Mouse (Mus musculus) hindbrain, embryonic 15.5 days (tissue): Measurements from ENCODE around the gene Otud7b. TPM values are rescaled to one million over a fixed set of nuclear protein-coding genes. Genes with fewer than 3 reads are reported as not detected.

Experiments
- ATAC-seq: fragments of 200-750 bp; cut with Nextera tagmentation; 2 replicates; pipeline ENCODE4 v1.8.0; 2017; ENCODE audit warnings: low read depth, moderate number of reproducible peaks, moderate TSS enrichment; ENCODE audit not compliant: low FRiP score
- H3K27ac ChIP-seq: fragments of 300-500 bp; sonication (generic); replicated peaks from 2 replicates; pipeline ENCODE4 v1.5.1; 2015; ENCODE audit warnings: mild to moderate bottlenecking, inconsistent platforms
- H3K27me3 ChIP-seq: fragments of 300-500 bp; sonication (generic); 2 replicates; pipeline ENCODE4 v1.6.1; 2015; ENCODE audit warnings: control low read depth, inconsistent platforms
- H3K36me3 ChIP-seq: fragments of 300-500 bp; sonication (generic); 2 replicates; pipeline ENCODE4 v1.6.1; 2015; ENCODE audit warnings: control low read depth, inconsistent platforms
- H3K4me1 ChIP-seq: fragments of 300-500 bp; sonication (generic); replicated peaks from 2 replicates; pipeline ENCODE4 v1.6.1; 2015; ENCODE audit warnings: control low read depth, inconsistent platforms
- H3K4me2 ChIP-seq: fragments of 300-500 bp; sonication (generic); 2 replicates; pipeline ENCODE4 v1.6.1; 2015; ENCODE audit warnings: moderate library complexity, mild to moderate bottlenecking, inconsistent platforms
- H3K4me3 ChIP-seq: fragments of 300-500 bp; sonication (generic); 2 replicates; pipeline ENCODE4 v1.5.1; 2015; ENCODE audit warnings: mild to moderate bottlenecking, inconsistent platforms
- H3K9ac ChIP-seq: fragments of 300-500 bp; sonication (generic); 2 replicates; pipeline ENCODE4 v1.6.1; 2015; ENCODE audit warnings: inconsistent platforms
- H3K9me3 ChIP-seq: fragments of 300-500 bp; sonication (generic); 2 replicates; pipeline ENCODE4 v1.6.1; 2016; ENCODE audit warnings: control low read depth, inconsistent platforms
- WGBS: fragments of 180-500 bp; shearing (Covaris S2); methylation state at CpG from one replicate; pipeline ENCODE4 v1.1.7; 2015; 5-methylcytosine and 5-hydroxymethylcytosine counted together
- polyA plus RNA-seq: library from polyadenylated mRNA; unstranded; fragments of >200 nt; fragmentation: Nextera tagmentation; extraction: Ambion mirVana; gene quantifications from 2 replicates; pipeline ENCODE4 v1.2.1, GENCODE M21; 2015

The Otud7b gene
- polyA plus RNA-seq, 1 experiment from 2014 or later, result 8.6 TPM

DNA sequence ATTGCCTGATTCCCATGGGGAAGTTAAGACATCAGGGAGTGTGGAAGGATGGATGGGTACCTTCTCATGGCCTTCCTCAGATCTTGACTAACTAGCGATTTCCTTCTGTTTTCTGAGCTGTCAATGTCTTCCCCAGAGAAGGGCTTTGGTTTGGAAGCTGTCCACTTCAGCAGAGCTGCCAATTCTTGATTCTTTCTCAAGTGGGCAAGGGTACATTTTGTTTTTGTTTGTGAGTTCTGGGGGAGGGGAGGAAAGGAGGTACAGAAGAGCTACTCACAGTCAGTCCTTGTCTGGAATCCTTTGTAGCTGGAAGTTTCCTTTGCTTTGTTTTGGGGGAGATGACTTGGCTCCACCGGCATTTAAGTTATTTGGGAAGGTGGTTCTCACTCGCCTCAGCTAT lies 8.9 kb downstream of the Otud7b start:
- Histone ChIP-seq H3K9me3 (no peaks in the 10 kb centered on the region), H3K4me2 (no peak overlapping the region)
- no peak for ATAC-seq

DNA sequence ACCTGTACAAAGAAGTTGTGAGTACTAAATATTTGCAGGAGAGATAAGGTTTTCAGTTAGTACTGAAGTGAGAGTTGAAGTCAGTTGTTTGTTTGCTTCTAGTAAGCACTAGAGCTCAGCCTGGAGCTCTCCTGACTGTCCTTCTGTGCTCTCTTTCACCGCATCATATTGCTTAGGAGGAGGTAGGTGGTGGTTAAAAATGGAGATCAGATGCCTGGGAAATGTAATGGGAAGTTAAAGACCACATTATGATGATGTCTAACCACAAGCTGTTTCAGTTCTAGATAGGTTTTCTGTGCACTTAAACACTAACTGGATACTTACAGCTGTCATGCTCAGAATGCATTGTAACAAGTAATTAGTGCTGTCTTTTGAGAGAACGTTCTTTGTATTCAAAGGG lies 13.8 kb downstream of the Otud7b start:
- H3K4me3 ChIP-seq, result no peak overlapping the region
- no peaks in the 10 kb centered on the region for H3K36me3 ChIP-seq
- no peaks in the 10 kb centered on the region for H3K27me3 ChIP-seq
- no peak for ATAC-seq
- no peaks in the 10 kb centered on the region for H3K4me1 ChIP-seq
- H3K4me2 ChIP-seq, result no peak overlapping the region
- no peak overlapping the region for H3K9ac ChIP-seq
- no peak overlapping the region for H3K27ac ChIP-seq
- no peaks in the 10 kb centered on the region for H3K9me3 ChIP-seq
- WGBS, result 79% methylated on average over 2 of the region's 2 CpGs

More for the DNA sequence above, 8.9 kb downstream of the Otud7b start:
- Histone ChIP-seq H3K4me3 (no peak overlapping the region), H3K4me1 (no peaks in the 10 kb centered on the region), H3K9ac (no peak overlapping the region), H3K27me3 (no peaks in the 10 kb centered on the region), H3K36me3 (no peaks in the 10 kb centered on the region), H3K27ac (no peak overlapping the region)
- 59% methylated on average over 3 of the region's 3 CpGs for WGBS

DNA sequence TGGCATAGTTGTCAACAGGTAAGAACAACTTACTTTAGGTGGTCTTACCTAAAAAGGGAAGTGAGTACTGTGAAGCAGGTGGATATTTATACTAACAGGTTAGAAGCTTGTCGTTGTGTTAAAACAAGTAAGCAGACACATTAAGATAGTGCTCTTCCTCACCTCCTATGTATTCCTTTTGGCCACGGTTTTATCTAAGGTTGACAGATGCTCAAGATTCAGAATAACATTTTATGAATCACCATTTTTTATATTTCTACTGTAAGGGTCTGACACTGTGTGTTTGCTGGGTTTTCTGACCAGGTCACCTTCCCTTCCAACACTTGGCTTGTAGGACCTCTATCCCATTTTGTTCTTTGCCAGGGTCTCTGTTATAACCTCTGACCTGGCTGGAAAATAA lies 14.4 kb downstream of the Otud7b start:
- Histone ChIP-seq H3K4me1 (no peaks in the 10 kb centered on the region), H3K27ac (no peak overlapping the region), H3K4me3 (no peak overlapping the region), H3K36me3 (no peaks in the 10 kb centered on the region), H3K27me3 (no peaks in the 10 kb centered on the region), H3K4me2 (no peak overlapping the region), H3K9me3 (no peaks in the 10 kb centered on the region), H3K9ac (no peak overlapping the region)
- whole genome bisulfite sequencing, result 98% methylated on average over 2 of the region's 2 CpGs
- ATAC-seq, result no peak

DNA sequence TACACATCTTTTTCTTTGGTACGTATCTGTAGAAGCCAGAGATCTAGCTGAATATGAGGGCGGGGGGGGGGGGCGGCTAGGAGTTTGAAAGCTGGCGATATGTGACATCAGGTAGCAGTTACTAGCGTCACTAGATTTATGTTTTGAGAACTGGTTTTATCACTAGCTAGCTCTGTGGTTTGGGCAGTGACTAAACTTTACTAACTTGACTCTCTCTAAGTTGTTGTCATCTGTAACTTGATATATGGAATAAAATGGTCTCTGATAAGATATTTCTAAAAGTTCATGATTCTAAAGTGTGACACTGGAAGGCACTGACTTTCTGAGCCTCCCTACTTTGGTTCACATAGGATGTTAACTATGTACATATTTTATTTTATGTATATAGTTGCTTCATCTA lies 19.9 kb downstream of the Otud7b start:
- H3K9me3 ChIP-seq, result no peaks in the 10 kb centered on the region
- no peaks in the 10 kb centered on the region for H3K4me1 ChIP-seq
- no peaks in the 10 kb centered on the region for H3K27me3 ChIP-seq
- no peaks in the 10 kb centered on the region for H3K36me3 ChIP-seq
- no peak for ATAC-seq
- H3K27ac ChIP-seq, result no peak overlapping the region
- no peak overlapping the region for H3K4me2 ChIP-seq
- 89% methylated on average over 5 of the region's 5 CpGs for WGBS
- no peak overlapping the region for H3K4me3 ChIP-seq
- no peak overlapping the region for H3K9ac ChIP-seq

DNA sequence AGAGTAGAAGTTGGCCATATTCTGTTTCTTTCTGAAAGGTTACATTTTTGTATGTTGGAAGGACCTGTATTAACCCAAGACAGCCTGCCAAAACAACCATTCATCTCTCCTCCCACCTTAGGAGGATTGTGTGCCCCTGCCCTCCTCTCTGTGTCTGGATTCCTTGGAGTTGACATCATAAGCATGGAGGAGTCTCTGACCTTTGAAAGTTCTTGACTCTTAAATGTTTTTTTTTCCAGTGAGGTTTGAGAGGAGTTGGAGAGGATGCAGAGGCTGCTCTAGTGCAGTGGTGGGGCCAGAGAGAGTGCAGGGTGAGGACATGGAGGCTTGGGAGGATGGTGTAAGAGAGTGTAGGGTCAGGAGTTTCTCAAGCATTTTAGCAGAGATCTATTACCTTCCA lies 23.8 kb downstream of the Otud7b start:
- Histone ChIP-seq H3K4me2 (no peak overlapping the region), H3K27me3 (no peaks in the 10 kb centered on the region), H3K27ac (no peak overlapping the region), H3K36me3 (no peaks in the 10 kb centered on the region), H3K4me1 (no peaks in the 10 kb centered on the region), H3K4me3 (no peak overlapping the region), H3K9ac (no peak overlapping the region), H3K9me3 (no peaks in the 10 kb centered on the region)
- ATAC-seq, result no peak

DNA sequence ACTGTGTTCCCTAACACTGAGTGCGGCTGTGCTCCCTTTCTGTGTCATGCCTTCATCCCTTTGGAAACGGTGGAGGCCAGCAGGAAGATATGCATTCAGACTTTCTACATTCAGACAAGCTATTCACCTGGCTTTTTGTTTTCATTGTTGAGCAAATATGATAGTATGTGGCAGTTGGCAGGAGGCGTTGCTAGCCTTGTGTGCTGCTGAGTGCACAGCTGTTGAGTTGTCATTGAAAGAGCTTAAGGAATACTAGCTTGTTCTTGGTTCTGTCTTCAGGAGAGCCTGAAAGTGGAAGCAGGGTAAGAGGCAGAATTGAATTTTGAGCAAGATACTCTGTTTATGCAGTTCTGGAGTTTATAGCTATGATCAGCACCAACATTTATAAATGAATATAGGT lies 28.2 kb downstream of the Otud7b start:
- Histone ChIP-seq H3K36me3 (no peaks in the 10 kb centered on the region), H3K4me3 (no peak overlapping the region), H3K4me2 (no peak overlapping the region), H3K9ac (no peak overlapping the region), H3K27me3 (no peaks in the 10 kb centered on the region), H3K4me1 (no peaks in the 10 kb centered on the region), H3K9me3 (no peaks in the 10 kb centered on the region), H3K27ac (no peak overlapping the region)
- WGBS, result 86% methylated on average over 3 of the region's 3 CpGs
- ATAC-seq, result no peak

DNA sequence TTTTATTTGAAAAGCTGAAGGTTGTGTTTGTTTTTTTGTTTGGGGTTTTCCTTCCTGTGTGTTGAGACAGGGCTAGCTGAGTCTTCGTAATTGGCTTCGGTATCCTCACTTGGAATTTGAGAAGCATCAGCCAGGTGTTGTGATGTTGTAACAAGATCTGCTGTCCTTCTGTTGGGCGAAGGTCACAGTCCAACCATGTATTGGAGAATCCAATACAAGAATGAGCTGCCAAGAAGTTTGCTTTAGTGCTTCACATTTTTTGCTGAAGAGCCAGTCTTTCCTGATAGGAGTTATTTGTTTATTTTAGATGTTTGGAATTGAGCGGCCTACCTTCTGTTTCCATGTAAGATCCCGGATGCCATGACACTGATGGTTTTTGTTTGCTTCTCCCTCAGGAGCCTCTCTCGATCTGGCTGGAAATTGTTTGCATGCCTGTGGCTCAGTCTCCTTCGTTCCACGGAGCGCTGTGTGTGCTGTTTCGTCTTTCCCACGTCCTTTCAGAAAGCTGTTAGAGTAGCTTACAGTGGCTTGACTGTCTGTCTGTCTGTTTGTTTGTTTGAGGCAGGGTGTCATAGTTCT lies 29.1 kb downstream of the Otud7b start:
- Histone ChIP-seq H3K27ac (no peak overlapping the region), H3K9ac (no peak overlapping the region), H3K4me2 (no peak overlapping the region), H3K36me3 (no peaks in the 10 kb centered on the region), H3K4me3 (no peak overlapping the region), H3K9me3 (no peaks in the 10 kb centered on the region), H3K27me3 (no peaks in the 10 kb centered on the region), H3K4me1 (no peaks in the 10 kb centered on the region)
- ATAC-seq, result no peak
- 79% methylated on average over 11 of the region's 11 CpGs for WGBS

DNA sequence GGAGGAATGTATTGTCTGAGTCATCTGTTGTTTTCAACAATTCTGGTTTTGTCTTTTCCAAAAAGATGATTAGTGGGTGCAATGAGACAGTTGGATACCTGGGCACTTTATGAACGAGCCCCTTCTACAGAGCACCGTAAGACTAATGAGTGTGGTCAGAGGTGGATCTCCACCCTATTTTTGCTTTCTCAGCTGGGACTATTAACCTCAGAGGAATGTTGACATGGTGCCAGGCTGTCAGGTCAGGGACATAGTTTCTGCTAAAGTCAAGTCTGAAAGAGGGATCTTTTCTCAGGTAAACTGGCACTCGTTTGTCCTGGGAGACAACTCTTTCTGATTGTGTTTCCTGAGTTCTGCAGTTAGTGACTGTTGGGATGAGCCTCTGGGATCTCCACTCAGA lies 30.7 kb downstream of the Otud7b start:
- Histone ChIP-seq H3K27ac (no peak overlapping the region), H3K4me3 (no peak overlapping the region), H3K36me3 (no peaks in the 10 kb centered on the region), H3K27me3 (no peaks in the 10 kb centered on the region), H3K4me2 (no peak overlapping the region), H3K9ac (no peak overlapping the region), H3K9me3 (no peaks in the 10 kb centered on the region), H3K4me1 (no peaks in the 10 kb centered on the region)
- 81% methylated on average over 3 of the region's 3 CpGs for WGBS
- no peak for ATAC-seq

DNA sequence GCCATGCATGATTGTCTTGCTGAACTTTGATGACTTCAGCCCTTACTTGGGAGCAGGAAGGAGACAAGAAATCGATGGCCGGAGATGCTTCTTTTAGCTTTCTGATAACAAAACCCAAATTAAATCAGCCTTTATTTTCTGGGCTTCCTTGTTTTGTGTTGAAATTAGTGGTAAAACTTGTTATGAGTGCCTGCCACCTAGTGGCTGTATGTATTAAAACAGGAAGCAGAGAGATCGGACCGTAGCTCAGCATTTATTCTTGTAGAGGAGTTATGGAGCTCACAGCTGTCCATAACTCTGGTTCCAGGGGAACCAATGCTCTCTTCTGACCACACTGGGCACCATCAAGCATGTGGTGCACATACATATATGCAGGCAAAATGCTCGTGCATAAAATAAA lies 43.6 kb downstream of the Otud7b start:
- Histone ChIP-seq H3K27me3 (no peaks in the 10 kb centered on the region), H3K36me3 (peaks cover 36% of the 10 kb centered on the region), H3K4me1 (no peaks in the 10 kb centered on the region), H3K9me3 (no peaks in the 10 kb centered on the region), H3K4me3 (no peak overlapping the region), H3K27ac (0 out of 2 replicates have a peak overlapping the region, but pooled peaks have one; percentile 30), H3K4me2 (no peak overlapping the region), H3K9ac (no peak overlapping the region)
- 15% methylated on average over 5 of the region's 5 CpGs for WGBS
- ATAC-seq, result peak; percentile 54; the same call in 1 of the 2 replicates

DNA sequence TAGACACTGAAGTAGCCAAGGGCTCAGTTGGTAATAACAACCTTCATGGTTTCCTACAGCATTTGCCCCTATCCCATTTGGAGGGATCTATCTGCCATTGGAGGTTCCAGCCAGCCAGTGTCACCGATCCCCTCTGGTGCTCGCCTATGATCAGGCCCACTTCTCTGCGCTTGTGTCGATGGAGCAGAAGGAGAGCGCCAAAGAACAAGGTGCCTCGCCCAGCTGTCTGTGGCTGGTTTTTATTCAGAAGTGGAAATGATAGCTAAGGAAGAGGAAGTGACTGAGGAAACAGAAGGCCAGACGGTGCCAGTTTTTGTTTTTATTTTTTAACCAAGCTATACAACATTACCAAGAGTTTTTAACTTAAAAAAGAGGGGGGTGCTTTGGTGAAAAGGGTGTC lies 47.5 kb downstream of the Otud7b start:
- Histone ChIP-seq H3K4me1 (no peaks in the 10 kb centered on the region), H3K4me3 (no peak overlapping the region), H3K9me3 (no peaks in the 10 kb centered on the region), H3K9ac (no peak overlapping the region), H3K27me3 (no peaks in the 10 kb centered on the region), H3K27ac (no peak overlapping the region), H3K4me2 (no peak overlapping the region), H3K36me3 (peaks cover 41% of the 10 kb centered on the region)
- WGBS, result 89% methylated on average over 7 of the region's 7 CpGs
- ATAC-seq, result no peak

DNA sequence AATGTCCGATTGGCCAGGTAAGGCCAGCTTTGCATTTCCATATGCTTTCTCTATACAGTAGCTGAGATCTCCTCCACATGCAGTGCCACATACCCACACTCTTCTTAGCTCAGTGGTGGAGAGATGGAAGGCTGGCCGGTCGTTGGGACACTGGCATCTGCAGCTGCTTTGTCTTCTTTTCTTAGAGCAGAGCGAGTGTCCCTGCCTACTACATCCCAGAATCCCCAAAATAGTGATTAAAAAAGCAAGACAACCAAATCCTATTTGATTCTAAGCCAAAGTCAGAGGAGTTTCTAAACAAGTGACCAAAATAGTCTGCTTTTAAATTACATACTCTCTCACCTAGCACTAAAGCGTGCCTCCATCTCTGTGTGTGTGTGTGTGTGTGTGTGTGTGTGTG lies 48.3 kb downstream of the Otud7b start:
- H3K27ac ChIP-seq, result no peak overlapping the region
- H3K4me3 ChIP-seq, result no peak overlapping the region
- no peaks in the 10 kb centered on the region for H3K9me3 ChIP-seq
- no peak for ATAC-seq
- no peaks in the 10 kb centered on the region for H3K27me3 ChIP-seq
- no peaks in the 10 kb centered on the region for H3K4me1 ChIP-seq
- peaks cover 41% of the 10 kb centered on the region for H3K36me3 ChIP-seq
- no peak overlapping the region for H3K9ac ChIP-seq
- H3K4me2 ChIP-seq, result no peak overlapping the region
- 92% methylated on average over 5 of the region's 5 CpGs for WGBS

DNA sequence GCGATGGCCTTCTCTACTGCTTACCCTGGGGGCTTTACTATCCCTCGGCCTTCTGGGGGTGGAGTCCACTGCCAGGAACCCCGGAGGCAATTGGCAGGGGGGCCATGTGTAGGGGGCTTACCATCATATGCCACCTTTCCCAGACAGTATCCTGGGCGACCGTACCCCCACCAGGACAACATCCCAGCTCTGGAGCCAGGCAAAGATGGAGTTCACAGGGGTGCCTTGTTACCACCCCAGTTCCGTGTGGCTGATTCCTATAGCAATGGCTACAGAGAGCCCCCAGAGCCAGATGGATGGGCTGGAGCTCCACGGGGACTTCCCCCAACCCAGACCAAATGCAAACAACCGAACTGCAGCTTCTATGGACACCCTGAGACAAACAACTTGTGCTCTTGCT lies 51.2 kb downstream of the Otud7b start:
- WGBS, result 88% methylated on average over 8 of the region's 8 CpGs
- Histone ChIP-seq H3K27me3 (no peaks in the 10 kb centered on the region), H3K36me3 (peaks cover 41% of the 10 kb centered on the region), H3K27ac (no peak overlapping the region), H3K4me1 (peaks cover 5% of the 10 kb centered on the region), H3K4me2 (no peak overlapping the region), H3K4me3 (no peak overlapping the region), H3K9me3 (no peaks in the 10 kb centered on the region), H3K9ac (no peak overlapping the region)
- no peak for ATAC-seq

DNA sequence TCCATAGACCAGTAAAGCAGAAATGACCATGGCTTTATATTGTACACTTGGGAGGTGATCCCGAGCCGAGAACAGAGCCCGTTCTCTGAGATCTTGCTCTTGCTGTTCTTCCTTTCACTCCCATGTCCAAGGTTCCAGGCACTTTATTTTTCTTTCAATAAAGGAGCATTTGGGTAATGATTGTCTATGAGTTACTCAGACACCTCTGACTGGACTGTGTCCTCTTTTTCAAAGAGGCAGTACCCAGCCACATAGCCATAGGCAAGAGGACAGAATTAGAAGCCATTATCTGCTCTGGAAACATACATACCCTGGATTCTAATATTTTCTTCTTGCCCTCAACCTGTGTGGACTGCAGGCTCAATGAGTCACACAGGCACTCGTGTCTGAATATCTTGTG lies 55.5 kb downstream of the Otud7b start:
- no peaks in the 10 kb centered on the region for H3K27me3 ChIP-seq
- WGBS, result 78% methylated on average over 4 of the region's 4 CpGs
- no peak overlapping the region for H3K9ac ChIP-seq
- H3K4me2 ChIP-seq, result no peak overlapping the region
- peaks cover 8% of the 10 kb centered on the region; the same call in 1 of the 2 replicates for H3K36me3 ChIP-seq
- no peaks in the 10 kb centered on the region for H3K9me3 ChIP-seq
- peaks cover 17% of the 10 kb centered on the region for H3K4me1 ChIP-seq
- no peak overlapping the region for H3K27ac ChIP-seq
- no peak for ATAC-seq
- no peak overlapping the region for H3K4me3 ChIP-seq
